Mouse (Mus musculus): ENCODE measurements around the gene Glrx5. TPM values are rescaled to one million over a fixed set of nuclear protein-coding genes. Genes with fewer than 3 reads are reported as not detected.
A peak's percentile ranks its signal among the peaks of the same experiment; 100 is the strongest.

The Glrx5 gene
- total and polyA plus RNA-seq, 3 experiments = 97.4 to 320 (median 227) TPM

- ATAC-seq (ENCODE audit: extremely low read depth, insufficient number of reproducible peaks, low FRiP score, poor library complexity, severe bottlenecking) (peak; percentile 64), DNase-seq (ENCODE audit: low spot score) (peak; percentile 69)
- H3K9me3 ChIP-seq (replicated peaks) = peaks cover 15% of the 10 kb centered on the region
- H3K27me3 ChIP-seq (ENCODE audit: insufficient read depth, low read length) = no peaks in the 10 kb centered on the region
- H3K36me3 ChIP-seq (replicated peaks) = peaks cover 42% of the 10 kb centered on the region
- peak overlapping the region; percentile 33; the same call in 1 of the 2 replicates for H3K4me3 ChIP-seq (ENCODE audit: low read depth, low read length)
- H3K4me1 ChIP-seq (ENCODE audit: insufficient read depth, low read depth, low read length) = peaks cover 88% of the 10 kb centered on the region
- TF ChIP-seq POLR2AphosphoS5 (IDR thresholded peaks at IDR 0.05; ENCODE audit: insufficient replicate concordance, low read depth, low read length) (no peak), TAL1 (conservative IDR thresholded peaks at IDR 0.05; ENCODE audit: low read depth, low read length) (peak; percentile 99), CTCF (IDR thresholded peaks at IDR 0.05; ENCODE audit: low read depth, low read length) (peak; percentile 68), GATA2 (IDR thresholded peaks at IDR 0.05; ENCODE audit: borderline replicate concordance, low read depth, low read length) (peak; percentile 90)
These were observed 7.1 kb upstream of the Glrx5 start for GRCm38 (mm10) chr12:105025271-105025946.

- ATAC-seq (ENCODE audit: extremely low read depth, insufficient number of reproducible peaks, low FRiP score, poor library complexity, severe bottlenecking) (peak; percentile 56), DNase-seq (ENCODE audit: low spot score) (peak; percentile 74)
- Histone ChIP-seq H3K4me1 (ENCODE audit: insufficient read depth, low read depth, low read length) (peaks cover 88% of the 10 kb centered on the region), H3K9me3 (replicated peaks) (peaks cover 15% of the 10 kb centered on the region), H3K4me3 (ENCODE audit: low read depth, low read length) (peak overlapping the region; percentile 33; the same call in 1 of the 2 replicates), H3K36me3 (replicated peaks) (peaks cover 49% of the 10 kb centered on the region), H3K27me3 (ENCODE audit: insufficient read depth, low read length) (no peaks in the 10 kb centered on the region)
- peak; percentile 63 for TF ChIP-seq CTCF (IDR thresholded peaks at IDR 0.05; ENCODE audit: low read depth, low read length)
- TF ChIP-seq POLR2AphosphoS5 (IDR thresholded peaks at IDR 0.05; ENCODE audit: insufficient replicate concordance, low read depth, low read length) = no peak
These were observed 6.4 kb upstream of the Glrx5 start for GRCm38 (mm10) chr12:105025947-105026586.

GRCm38 (mm10) chr12:105027323-105027991, 5.0 kb upstream of the Glrx5 start:
- ATAC-seq (ENCODE audit: extremely low read depth, insufficient number of reproducible peaks, low FRiP score, poor library complexity, severe bottlenecking) = peak; percentile 12
- Histone ChIP-seq H3K36me3 (replicated peaks) (peaks cover 45% of the 10 kb centered on the region), H3K9me3 (replicated peaks) (peaks cover 15% of the 10 kb centered on the region), H3K27me3 (ENCODE audit: insufficient read depth, low read length) (no peaks in the 10 kb centered on the region), H3K4me3 (ENCODE audit: low read depth, low read length) (peak overlapping the region; percentile 17; the same call in 1 of the 2 replicates), H3K4me1 (ENCODE audit: insufficient read depth, low read depth, low read length) (peaks cover 75% of the 10 kb centered on the region)
- peak; percentile 66 for DNase-seq (ENCODE audit: low spot score)
- TF ChIP-seq GATA2 (IDR thresholded peaks at IDR 0.05; ENCODE audit: borderline replicate concordance, low read depth, low read length) (no peak), TAL1 (conservative IDR thresholded peaks at IDR 0.05; ENCODE audit: low read depth, low read length) (peak; percentile 67), CTCF (IDR thresholded peaks at IDR 0.05; ENCODE audit: low read depth, low read length) (peak; percentile 86)

GRCm38 (mm10) chr12:105029890-105030289, 2.6 kb upstream of the Glrx5 start:
- peak overlapping the region; percentile 83; the same call in 1 of the 2 replicates for H3K4me3 ChIP-seq (ENCODE audit: low read depth, low read length)
- peaks cover 44% of the 10 kb centered on the region for H3K36me3 ChIP-seq (replicated peaks)
- no peaks in the 10 kb centered on the region for H3K27me3 ChIP-seq (ENCODE audit: insufficient read depth, low read length)
- no peak for DNase-seq (ENCODE audit: low spot score)
- ATAC-seq (ENCODE audit: extremely low read depth, insufficient number of reproducible peaks, low FRiP score, poor library complexity, severe bottlenecking) = no peak
- no peaks in the 10 kb centered on the region for H3K9me3 ChIP-seq (replicated peaks)
- TF ChIP-seq TAL1 (conservative IDR thresholded peaks at IDR 0.05; ENCODE audit: low read depth, low read length) = no peak
- TF ChIP-seq CTCF (IDR thresholded peaks at IDR 0.05; ENCODE audit: low read depth, low read length) = no peak
- TF ChIP-seq GATA1 (IDR thresholded peaks at IDR 0.05; ENCODE audit: borderline replicate concordance, low read length) = no peak
- no peak for TF ChIP-seq GATA2 (IDR thresholded peaks at IDR 0.05; ENCODE audit: borderline replicate concordance, low read depth, low read length)
- TF ChIP-seq POLR2AphosphoS5 (IDR thresholded peaks at IDR 0.05; ENCODE audit: insufficient replicate concordance, low read depth, low read length) = no peak
- H3K4me1 ChIP-seq (ENCODE audit: insufficient read depth, low read depth, low read length) = peaks cover 67% of the 10 kb centered on the region

GRCm38 (mm10) chr12:105031081-105032058, 1.1 kb upstream of the Glrx5 start:
- DNase-seq (ENCODE audit: low spot score) (no peak), ATAC-seq (ENCODE audit: extremely low read depth, insufficient number of reproducible peaks, low FRiP score, poor library complexity, severe bottlenecking) (no peak)
- Histone ChIP-seq H3K36me3 (replicated peaks) (peaks cover 58% of the 10 kb centered on the region), H3K4me1 (ENCODE audit: insufficient read depth, low read depth, low read length) (peaks cover 68% of the 10 kb centered on the region), H3K27me3 (ENCODE audit: insufficient read depth, low read length) (no peaks in the 10 kb centered on the region), H3K4me3 (ENCODE audit: low read depth, low read length) (peak overlapping the region; percentile 83), H3K9me3 (replicated peaks) (no peaks in the 10 kb centered on the region)
- no peak for TF ChIP-seq TAL1 (conservative IDR thresholded peaks at IDR 0.05; ENCODE audit: low read depth, low read length)
- TF ChIP-seq POLR2AphosphoS5 (IDR thresholded peaks at IDR 0.05; ENCODE audit: insufficient replicate concordance, low read depth, low read length) = no peak
- TF ChIP-seq GATA2 (IDR thresholded peaks at IDR 0.05; ENCODE audit: borderline replicate concordance, low read depth, low read length) = no peak
- TF ChIP-seq GATA1 (IDR thresholded peaks at IDR 0.05; ENCODE audit: borderline replicate concordance, low read length) = no peak
- TF ChIP-seq CTCF (IDR thresholded peaks at IDR 0.05; ENCODE audit: low read depth, low read length) = no peak

Data from G1E (cell line).